Mouse (Mus musculus): ENCODE results near the gene Arid1b.

The Arid1b gene

GRCm38 (mm10) chr17:5255618-5255933, 261.4 kb downstream of the Arid1b start:
- DNase-seq: no peak

GRCm38 (mm10) chr17:5258978-5259377, 264.8 kb downstream of the Arid1b start:
- no peak for DNase-seq

- no peak for DNase-seq
These were observed 267.1 kb downstream of the Arid1b start for GRCm38 (mm10) chr17:5261131-5261651.

GRCm38 (mm10) chr17:5261874-5262605, 267.9 kb downstream of the Arid1b start:
- DNase-seq: no peak

DNA sequence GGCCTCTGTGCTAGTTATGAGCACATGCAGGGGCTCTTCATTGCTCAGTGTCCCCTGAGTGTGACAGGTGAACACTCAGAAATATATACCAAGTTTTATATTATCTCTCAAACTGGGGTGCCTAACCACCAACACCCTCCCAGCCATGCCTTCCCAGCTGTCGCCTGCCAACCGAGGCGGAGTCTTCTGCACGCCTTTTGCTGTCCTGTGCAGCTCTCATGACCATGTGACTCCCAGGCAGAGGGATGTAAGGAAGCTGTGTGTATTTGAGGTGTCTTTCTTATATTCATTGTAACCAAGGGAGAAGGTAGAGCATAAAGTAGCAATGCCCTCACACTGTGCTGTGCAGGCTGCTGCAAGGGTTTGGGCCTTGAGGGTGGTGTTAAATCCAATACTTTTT, 268.7 kb downstream of the Arid1b start:
- no peak for DNase-seq

DNA sequence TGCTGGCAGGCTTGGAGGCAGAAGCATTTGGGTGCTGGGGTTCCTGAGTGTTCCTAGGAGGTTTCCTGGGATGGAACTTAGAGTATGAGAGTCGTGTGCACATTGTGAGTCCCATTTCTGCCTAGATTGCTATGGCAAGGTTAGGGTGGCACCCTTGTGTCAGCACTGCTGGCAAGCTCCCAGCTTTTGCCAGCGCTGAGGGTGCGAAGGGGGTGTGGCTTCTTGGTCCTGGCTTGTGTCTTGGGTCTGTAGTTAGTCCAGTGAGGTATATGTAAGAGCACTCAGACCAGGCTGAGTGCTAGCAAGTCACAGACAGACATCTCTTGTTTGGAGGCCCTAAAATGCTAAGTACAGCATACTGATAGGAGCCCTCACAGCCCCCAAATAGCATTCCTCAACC, 270.7 kb downstream of the Arid1b start:
- no peak for DNase-seq

- DNase-seq: no peak
These were observed 271.5 kb downstream of the Arid1b start for GRCm38 (mm10) chr17:5265615-5266014.

- DNase-seq: no peak
These were observed 273.6 kb downstream of the Arid1b start for GRCm38 (mm10) chr17:5267747-5268146.

DNA sequence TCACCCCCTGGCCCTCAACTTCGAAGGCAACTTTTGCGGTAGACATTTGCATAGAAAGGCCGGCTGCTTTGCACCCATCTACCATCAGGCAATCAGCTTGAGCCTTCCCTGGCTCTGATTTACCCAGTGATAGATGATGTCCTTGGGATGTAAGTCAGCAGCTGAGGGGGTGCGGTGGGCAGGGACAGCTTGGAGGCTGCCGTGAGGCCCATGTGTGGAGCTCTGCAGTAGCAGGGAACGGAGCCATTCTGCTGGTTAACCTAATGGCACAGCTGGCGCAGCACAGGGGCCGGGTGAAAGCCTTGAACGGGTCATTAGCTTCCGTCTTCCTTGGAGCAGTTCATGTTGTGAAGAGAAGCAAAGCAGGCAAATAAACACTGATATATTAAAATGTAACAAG, 275.2 kb downstream of the Arid1b start:
- no peak for DNase-seq

DNA sequence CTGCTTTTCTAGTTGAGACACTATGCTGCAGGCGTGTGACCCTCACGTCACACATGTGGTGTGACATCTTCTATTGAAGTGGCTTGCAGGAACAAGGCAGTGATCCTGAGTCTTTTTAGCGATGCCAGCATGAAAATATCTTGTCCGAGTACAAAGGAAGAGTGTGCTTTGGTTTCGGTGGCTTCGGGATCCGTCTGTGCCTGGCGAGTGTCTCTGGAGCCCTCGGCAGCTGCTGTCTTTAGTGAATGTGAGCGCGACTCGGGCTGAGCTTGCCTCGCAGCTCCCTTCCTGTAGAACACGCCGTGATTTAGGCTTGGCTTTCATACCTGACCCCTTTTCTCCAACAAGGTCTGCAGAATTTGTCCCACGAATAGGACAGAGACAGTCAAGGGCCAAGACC, 275.6 kb downstream of the Arid1b start:
- DNase-seq: no peak

DNA sequence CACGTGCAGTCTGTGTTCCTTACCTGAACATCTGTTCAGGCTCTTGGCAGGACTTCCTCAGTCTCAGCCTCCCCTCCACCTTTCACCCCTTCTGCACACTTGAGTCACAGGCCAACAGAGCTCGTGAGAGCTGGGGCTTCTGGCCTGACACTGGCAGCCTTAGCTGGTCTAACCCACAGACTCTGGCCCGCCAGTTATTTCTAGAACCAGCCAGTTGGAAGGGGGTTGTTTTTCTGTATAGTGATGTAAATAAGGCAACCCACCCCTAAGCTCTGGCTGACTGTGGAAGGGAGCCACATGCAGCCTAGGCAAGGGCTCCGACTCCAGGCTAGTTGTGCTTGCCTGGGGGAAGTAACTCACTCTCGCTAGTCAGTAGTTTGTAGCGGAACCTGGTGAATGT, 276.7 kb downstream of the Arid1b start:
- DNase-seq: no peak

GRCm38 (mm10) chr17:5273118-5273517, 279.0 kb downstream of the Arid1b start:
- DNase-seq: no peak

- DNase-seq: no peak
These were observed 279.6 kb downstream of the Arid1b start for GRCm38 (mm10) chr17:5273685-5274084.

- no peak for DNase-seq
These were observed 280.3 kb downstream of the Arid1b start for GRCm38 (mm10) chr17:5274429-5274828.

DNA sequence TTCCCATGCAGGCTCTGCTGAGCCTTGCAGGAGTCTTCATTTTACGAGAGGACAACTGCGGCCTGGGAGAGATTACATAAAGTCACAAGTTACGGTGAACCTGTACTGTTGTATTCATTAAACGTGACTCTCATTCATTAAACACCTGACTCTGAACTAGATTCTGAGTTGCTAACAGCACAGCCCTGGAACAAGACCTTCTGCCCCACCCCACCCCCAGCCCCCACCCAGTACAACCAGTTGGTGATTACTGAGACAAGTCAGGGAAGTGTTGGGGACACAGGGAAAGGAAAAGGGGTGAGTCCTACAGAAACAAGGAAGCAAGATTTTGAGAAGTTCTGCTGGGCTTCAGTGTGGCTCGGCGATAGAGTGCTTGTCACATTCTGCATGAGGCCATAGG, 281.6 kb downstream of the Arid1b start:
- no peak for DNase-seq

GRCm38 (mm10) chr17:5277137-5277871, 283.2 kb downstream of the Arid1b start:
- no peak for DNase-seq

GRCm38 (mm10) chr17:5280499-5281053, 286.4 kb downstream of the Arid1b start:
- DNase-seq: no peak

GRCm38 (mm10) chr17:5284783-5285182, 290.7 kb downstream of the Arid1b start:
- DNase-seq: no peak

- no peak for DNase-seq
These were observed 291.8 kb downstream of the Arid1b start for GRCm38 (mm10) chr17:5285877-5286440.

DNA sequence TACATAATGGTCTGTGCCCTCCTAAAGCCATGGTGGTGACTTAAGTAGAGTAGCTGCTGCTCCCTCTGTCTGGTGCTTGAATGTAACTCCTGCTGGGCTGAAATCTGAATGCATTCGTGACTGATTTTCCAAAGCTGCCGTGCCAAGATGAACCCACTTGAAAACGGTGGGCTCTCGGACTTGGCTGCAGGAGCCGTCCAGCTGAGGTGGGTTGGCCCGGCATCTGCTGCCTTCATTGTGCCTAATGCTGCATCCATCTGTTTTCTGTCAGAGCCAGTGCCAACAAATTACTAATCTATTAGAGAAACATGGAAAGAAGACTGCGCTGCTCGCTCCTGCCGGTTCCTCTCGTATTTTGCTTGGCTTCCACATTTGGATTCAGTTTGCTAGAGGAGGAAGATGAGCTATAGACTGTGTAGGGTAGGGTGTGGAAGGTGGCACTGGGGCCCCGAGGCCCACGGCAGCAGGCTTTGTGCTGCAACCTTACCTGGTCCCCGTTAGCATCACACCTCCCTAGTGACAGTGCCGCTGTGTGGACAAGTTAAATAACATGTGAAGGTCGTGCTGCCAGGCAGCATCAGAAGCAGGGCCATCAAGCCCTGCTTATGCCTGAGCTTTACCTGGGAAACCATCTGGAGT, 292.6 kb downstream of the Arid1b start:
- DNase-seq: no peak

DNA sequence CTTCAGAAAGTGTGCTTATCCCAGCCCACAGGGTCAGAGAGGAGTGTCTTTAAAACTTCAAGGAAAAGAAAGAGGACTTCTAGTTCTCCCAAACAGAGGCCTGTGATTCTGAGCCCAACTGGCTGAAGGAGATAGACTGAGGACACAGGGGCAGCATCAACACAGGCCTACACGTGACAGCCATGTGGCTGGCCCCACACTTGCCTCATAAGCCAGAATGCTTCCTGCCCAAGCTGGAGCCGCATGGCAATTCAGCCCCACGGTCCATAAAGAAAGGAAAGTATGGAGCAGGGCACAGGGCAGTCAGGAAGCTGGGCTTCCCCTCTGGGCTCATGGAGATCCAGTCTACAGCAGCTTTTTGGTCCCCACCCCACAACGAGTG, 293.1 kb downstream of the Arid1b start:
- DNase-seq: no peak

DNA sequence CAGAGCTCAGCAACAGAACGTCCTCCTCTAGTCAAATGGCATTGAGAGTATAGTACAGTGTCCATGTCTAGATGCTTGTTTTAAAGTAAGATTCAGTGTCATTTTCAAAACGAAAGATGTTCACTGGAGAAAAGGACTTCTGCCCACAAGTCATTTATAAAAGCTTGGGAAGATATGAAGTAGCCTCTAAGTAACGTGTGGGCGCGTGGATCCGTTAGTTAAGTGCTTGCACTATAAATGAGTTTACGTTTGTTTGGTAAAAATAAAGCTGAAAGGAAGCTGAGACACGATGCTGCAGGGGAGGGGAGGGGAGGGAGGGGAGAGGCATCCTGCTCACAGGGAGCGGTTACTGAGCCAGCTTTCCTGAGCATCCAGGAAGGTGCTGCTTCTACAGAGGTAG, 293.5 kb downstream of the Arid1b start:
- DNase-seq: no peak
